Mouse (Mus musculus): ENCODE results near the gene Pla2g16. TPM values are rescaled to one million over a fixed set of nuclear protein-coding genes. Genes with fewer than 3 reads are reported as not detected.

Pla2g16 gene
- polyA plus RNA-seq, 1 experiment from 2014 or later = 7.4 TPM

DNA sequence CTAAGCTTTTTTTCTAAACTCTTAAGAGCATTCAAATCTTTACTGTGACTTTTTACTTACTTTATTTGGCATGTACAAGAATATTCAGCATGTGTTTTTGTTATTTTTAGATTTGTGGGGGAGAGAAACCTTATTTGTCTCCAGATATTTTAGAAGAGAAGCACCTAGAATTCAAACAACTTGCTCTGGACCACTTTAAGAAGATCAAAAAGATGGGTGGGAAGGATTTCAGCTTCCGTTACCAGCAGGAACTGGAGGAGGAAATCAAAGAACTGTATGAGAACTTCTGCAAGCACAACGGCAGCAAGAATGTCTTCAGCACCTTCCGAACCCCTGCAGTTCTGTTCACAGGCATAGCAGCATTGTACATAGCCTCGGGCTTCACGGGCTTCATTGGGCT, 25.4 kb upstream of the Pla2g16 start:
- Histone ChIP-seq H3K4me1 (ENCODE audit: control insufficient read depth, insufficient read depth, low read length) (no peaks in the 10 kb centered on the region), H3K9ac (ENCODE audit: low read depth, low read length) (no peak overlapping the region), H3K36me3 (ENCODE audit: control insufficient read depth, insufficient read depth, low read length) (peaks cover 52% of the 10 kb centered on the region), H3K9me3 (ENCODE audit: control insufficient read depth, low read length) (no peaks in the 10 kb centered on the region), H3K4me2 (replicated peaks; ENCODE audit: low read depth, low read length) (no peak overlapping the region), H3K27ac (ENCODE audit: low read depth, low read length) (no peak overlapping the region), H3K27me3 (ENCODE audit: control insufficient read depth, insufficient read depth, low read length) (no peaks in the 10 kb centered on the region), H3K4me3 (ENCODE audit: low read length) (no peak overlapping the region)
- 89% methylated on average over 5 of the region's 5 CpGs for WGBS
- ATAC-seq (ENCODE audit: low FRiP score, low TSS enrichment) = no peak

DNA sequence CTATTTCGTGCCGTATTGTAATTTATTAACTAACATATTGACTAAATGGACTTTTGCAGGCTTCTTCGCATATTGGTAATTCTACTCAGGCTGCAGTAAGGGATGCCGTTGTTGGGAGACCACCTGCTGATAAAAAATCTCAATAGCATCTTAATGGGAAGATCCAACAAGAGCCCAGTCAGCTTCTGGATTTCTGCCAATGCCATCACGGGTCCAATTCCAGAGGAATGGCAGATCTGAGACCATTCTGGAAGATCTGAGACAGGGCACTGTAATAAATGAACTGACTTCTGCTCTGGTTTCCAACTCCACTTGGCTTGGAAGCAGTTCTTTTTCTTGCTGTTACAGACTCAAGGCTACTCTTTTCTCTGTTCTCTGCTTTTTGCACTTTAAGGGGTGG, 23.4 kb upstream of the Pla2g16 start:
- no peak overlapping the region for H3K4me2 ChIP-seq (replicated peaks; ENCODE audit: low read depth, low read length)
- no peak for ATAC-seq (ENCODE audit: low FRiP score, low TSS enrichment)
- H3K36me3 ChIP-seq (ENCODE audit: control insufficient read depth, insufficient read depth, low read length) = peaks cover 50% of the 10 kb centered on the region
- WGBS = 91% methylated on average over 5 of the region's 5 CpGs
- no peaks in the 10 kb centered on the region for H3K27me3 ChIP-seq (ENCODE audit: control insufficient read depth, insufficient read depth, low read length)
- no peak overlapping the region for H3K27ac ChIP-seq (ENCODE audit: low read depth, low read length)
- no peaks in the 10 kb centered on the region for H3K4me1 ChIP-seq (ENCODE audit: control insufficient read depth, insufficient read depth, low read length)
- H3K4me3 ChIP-seq (ENCODE audit: low read length) = no peak overlapping the region
- no peaks in the 10 kb centered on the region for H3K9me3 ChIP-seq (ENCODE audit: control insufficient read depth, low read length)
- H3K9ac ChIP-seq (ENCODE audit: low read depth, low read length) = no peak overlapping the region

DNA sequence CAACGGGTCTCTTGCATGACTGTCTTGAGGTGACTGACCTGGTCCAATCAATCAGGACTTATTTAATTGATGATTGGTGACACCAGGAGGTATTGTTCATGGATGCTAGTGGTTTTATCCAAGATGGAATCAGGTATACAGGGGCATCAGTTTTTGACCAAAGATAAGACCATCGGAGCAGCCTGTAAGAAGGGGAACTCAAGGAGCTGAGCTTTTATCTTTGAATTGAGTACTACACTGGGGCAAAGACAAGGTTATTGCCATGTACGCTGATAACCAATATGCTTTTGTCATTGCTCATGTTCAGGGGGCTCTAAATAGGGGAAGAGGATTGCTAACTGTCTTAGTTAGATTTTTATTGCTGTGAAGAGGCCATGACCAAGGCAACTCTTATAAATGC, 8.3 kb upstream of the Pla2g16 start:
- H3K36me3 ChIP-seq (ENCODE audit: control insufficient read depth, insufficient read depth, low read length) = no peaks in the 10 kb centered on the region
- peaks cover 2% of the 10 kb centered on the region; the same call in 1 of the 2 replicates for H3K9me3 ChIP-seq (ENCODE audit: control insufficient read depth, low read length)
- H3K27me3 ChIP-seq (ENCODE audit: control insufficient read depth, insufficient read depth, low read length) = no peaks in the 10 kb centered on the region
- WGBS = 94% methylated on average over 3 of the region's 3 CpGs
- H3K4me2 ChIP-seq (replicated peaks; ENCODE audit: low read depth, low read length) = no peak overlapping the region
- ATAC-seq (ENCODE audit: low FRiP score, low TSS enrichment) = no peak
- no peak overlapping the region for H3K4me3 ChIP-seq (ENCODE audit: low read length)
- H3K4me1 ChIP-seq (ENCODE audit: control insufficient read depth, insufficient read depth, low read length) = no peaks in the 10 kb centered on the region
- H3K27ac ChIP-seq (ENCODE audit: low read depth, low read length) = no peak overlapping the region
- no peak overlapping the region for H3K9ac ChIP-seq (ENCODE audit: low read depth, low read length)

DNA sequence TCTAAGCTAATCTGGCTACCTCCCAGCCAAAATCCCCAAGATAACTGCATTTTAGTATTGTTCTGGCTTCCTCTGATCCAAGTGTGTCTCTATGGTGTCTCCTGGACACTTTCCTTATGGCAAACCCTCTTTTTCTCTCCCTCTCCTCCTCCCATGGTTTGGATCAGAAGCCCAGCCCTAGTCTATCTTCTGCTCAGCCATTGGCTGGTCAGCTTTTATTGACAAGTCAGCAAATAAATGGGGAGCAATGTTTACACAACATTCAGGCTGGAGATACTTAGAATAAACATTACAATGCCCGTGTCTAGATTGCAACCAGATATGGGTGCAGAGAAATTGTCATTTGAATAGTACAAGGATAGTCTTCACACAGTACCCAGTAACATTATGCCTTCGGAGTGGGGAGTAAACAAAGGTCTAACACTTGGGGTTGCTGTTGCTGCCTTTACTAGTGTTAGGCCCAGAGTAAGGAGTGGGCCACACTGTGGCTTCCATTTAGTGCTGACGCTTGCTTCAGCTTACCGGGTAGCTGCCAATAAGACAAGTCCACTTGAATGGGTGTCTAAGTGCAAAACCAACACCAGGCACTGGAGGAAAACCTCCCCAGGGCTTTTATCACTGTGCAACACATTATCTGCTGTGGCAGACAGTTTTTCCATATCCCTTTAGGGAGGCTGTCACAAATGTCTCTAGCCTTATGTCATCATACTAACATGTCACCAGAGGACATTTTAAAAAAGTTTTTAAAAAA, 5.5 kb upstream of the Pla2g16 start:
- Histone ChIP-seq H3K4me2 (replicated peaks; ENCODE audit: low read depth, low read length) (no peak overlapping the region), H3K27me3 (ENCODE audit: control insufficient read depth, insufficient read depth, low read length) (no peaks in the 10 kb centered on the region), H3K27ac (ENCODE audit: low read depth, low read length) (no peak overlapping the region), H3K9me3 (ENCODE audit: control insufficient read depth, low read length) (no peaks in the 10 kb centered on the region), H3K4me3 (ENCODE audit: low read length) (no peak overlapping the region), H3K4me1 (ENCODE audit: control insufficient read depth, insufficient read depth, low read length) (no peaks in the 10 kb centered on the region), H3K9ac (ENCODE audit: low read depth, low read length) (no peak overlapping the region), H3K36me3 (ENCODE audit: control insufficient read depth, insufficient read depth, low read length) (no peaks in the 10 kb centered on the region)
- 68% methylated on average over 4 of the region's 4 CpGs for WGBS
- ATAC-seq (ENCODE audit: low FRiP score, low TSS enrichment) = no peak

DNA sequence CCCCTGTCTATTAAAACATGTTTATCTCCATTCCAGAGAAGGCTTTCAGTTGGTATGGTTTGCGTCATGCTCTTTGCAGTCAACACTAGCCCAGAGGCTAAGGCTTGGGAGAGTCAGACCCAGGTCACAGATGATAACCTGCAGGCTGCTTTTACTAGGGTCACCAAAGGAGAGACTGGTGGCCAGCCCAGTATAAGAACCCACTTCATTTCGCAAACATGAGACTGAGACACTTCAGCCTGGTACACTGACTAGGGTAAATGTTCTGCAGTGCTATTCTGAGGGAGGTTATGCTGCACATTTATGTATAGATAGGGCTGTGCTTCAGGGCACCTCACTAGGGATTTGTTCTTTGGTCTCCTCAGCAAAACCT, 5.0 kb upstream of the Pla2g16 start:
- Histone ChIP-seq H3K36me3 (ENCODE audit: control insufficient read depth, insufficient read depth, low read length) (no peaks in the 10 kb centered on the region), H3K4me2 (replicated peaks; ENCODE audit: low read depth, low read length) (no peak overlapping the region), H3K27me3 (ENCODE audit: control insufficient read depth, insufficient read depth, low read length) (no peaks in the 10 kb centered on the region), H3K9ac (ENCODE audit: low read depth, low read length) (no peak overlapping the region), H3K9me3 (ENCODE audit: control insufficient read depth, low read length) (no peaks in the 10 kb centered on the region), H3K4me3 (ENCODE audit: low read length) (no peak overlapping the region), H3K27ac (ENCODE audit: low read depth, low read length) (no peak overlapping the region), H3K4me1 (ENCODE audit: control insufficient read depth, insufficient read depth, low read length) (no peaks in the 10 kb centered on the region)
- ATAC-seq (ENCODE audit: low FRiP score, low TSS enrichment) = no peak
- WGBS = 83% methylated on average over 2 of the region's 2 CpGs

DNA sequence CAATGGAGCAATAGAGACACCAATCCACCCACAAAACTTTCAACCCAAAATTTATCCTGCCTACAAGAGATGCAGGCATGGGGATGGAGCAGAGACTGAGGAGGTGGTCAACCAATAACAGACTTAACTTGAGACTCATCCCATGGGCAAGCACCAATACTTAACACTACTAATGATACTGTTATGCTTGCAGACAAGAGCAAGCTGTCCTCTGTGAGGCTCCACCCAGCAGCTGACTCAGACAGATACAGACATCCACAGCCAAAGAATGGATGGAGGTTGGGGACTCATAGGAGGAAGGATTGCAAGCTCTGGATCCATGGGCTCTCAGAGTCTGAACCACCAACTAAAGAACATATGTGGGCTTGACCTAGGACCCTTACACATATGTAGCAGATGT, 3.8 kb upstream of the Pla2g16 start:
- no peaks in the 10 kb centered on the region for H3K27me3 ChIP-seq (ENCODE audit: control insufficient read depth, insufficient read depth, low read length)
- H3K4me1 ChIP-seq (ENCODE audit: control insufficient read depth, insufficient read depth, low read length) = peaks cover 3% of the 10 kb centered on the region; the same call in 1 of the 2 replicates
- H3K4me2 ChIP-seq (replicated peaks; ENCODE audit: low read depth, low read length) = no peak overlapping the region
- H3K9ac ChIP-seq (ENCODE audit: low read depth, low read length) = no peak overlapping the region
- ATAC-seq (ENCODE audit: low FRiP score, low TSS enrichment) = no peak
- no peak overlapping the region for H3K4me3 ChIP-seq (ENCODE audit: low read length)
- H3K27ac ChIP-seq (ENCODE audit: low read depth, low read length) = no peak overlapping the region
- no peaks in the 10 kb centered on the region for H3K9me3 ChIP-seq (ENCODE audit: control insufficient read depth, low read length)
- H3K36me3 ChIP-seq (ENCODE audit: control insufficient read depth, insufficient read depth, low read length) = no peaks in the 10 kb centered on the region

DNA sequence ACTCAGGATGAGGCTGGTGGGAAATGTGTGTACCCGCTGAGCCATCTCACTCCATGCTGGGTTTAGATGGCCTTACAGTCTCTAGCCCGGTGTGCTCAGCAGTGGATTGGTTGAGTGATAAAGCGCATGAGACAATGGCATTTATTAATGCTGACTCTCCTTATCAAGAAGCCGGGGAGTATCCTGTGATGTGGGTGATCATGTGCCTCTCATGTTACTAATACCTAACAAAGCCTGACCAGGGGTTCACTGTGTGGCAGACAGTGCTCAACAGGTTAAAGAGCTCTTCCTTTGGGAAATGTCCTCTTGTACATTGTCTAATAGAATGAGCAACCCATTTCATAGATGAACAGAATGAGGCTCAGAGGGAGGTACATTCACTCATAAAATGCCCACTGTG, 2.4 kb upstream of the Pla2g16 start:
- Histone ChIP-seq H3K4me2 (replicated peaks; ENCODE audit: low read depth, low read length) (no peak overlapping the region), H3K36me3 (ENCODE audit: control insufficient read depth, insufficient read depth, low read length) (no peaks in the 10 kb centered on the region), H3K27ac (ENCODE audit: low read depth, low read length) (no peak overlapping the region), H3K27me3 (ENCODE audit: control insufficient read depth, insufficient read depth, low read length) (no peaks in the 10 kb centered on the region), H3K4me1 (ENCODE audit: control insufficient read depth, insufficient read depth, low read length) (peaks cover 3% of the 10 kb centered on the region; the same call in 1 of the 2 replicates), H3K9me3 (ENCODE audit: control insufficient read depth, low read length) (no peaks in the 10 kb centered on the region), H3K4me3 (ENCODE audit: low read length) (no peak overlapping the region), H3K9ac (ENCODE audit: low read depth, low read length) (no peak overlapping the region)
- ATAC-seq (ENCODE audit: low FRiP score, low TSS enrichment) = no peak
- 78% methylated on average over 4 of the region's 4 CpGs for WGBS

DNA sequence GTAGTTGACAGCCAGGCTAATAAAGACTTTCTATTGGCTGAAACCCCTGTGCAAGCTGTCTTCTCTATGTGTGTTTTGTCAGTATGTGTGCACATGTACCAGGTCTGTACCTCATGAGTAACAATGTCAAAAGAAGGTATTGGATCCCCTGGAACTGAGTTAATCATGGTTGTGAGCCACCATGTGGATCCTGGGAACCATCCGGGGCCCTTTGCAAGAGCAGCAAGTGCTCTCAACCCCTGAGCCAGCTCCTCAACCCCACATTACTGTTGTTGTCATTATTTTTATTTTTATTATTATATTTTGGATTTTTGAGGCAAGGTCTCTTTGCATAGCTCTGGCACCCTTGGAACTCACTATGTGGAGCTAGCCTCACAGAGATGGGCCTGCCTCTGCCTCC, 618 bp upstream of the Pla2g16 start:
- Histone ChIP-seq H3K27me3 (ENCODE audit: control insufficient read depth, insufficient read depth, low read length) (no peaks in the 10 kb centered on the region), H3K9ac (ENCODE audit: low read depth, low read length) (no peak overlapping the region), H3K9me3 (ENCODE audit: control insufficient read depth, low read length) (no peaks in the 10 kb centered on the region), H3K27ac (ENCODE audit: low read depth, low read length) (no peak overlapping the region), H3K4me1 (ENCODE audit: control insufficient read depth, insufficient read depth, low read length) (peaks cover 3% of the 10 kb centered on the region; the same call in 1 of the 2 replicates), H3K4me2 (replicated peaks; ENCODE audit: low read depth, low read length) (no peak overlapping the region), H3K36me3 (ENCODE audit: control insufficient read depth, insufficient read depth, low read length) (no peaks in the 10 kb centered on the region), H3K4me3 (ENCODE audit: low read length) (no peak overlapping the region)
- WGBS = 96% methylated on average over 1 of the region's 1 CpGs
- ATAC-seq (ENCODE audit: low FRiP score, low TSS enrichment) = no peak

DNA sequence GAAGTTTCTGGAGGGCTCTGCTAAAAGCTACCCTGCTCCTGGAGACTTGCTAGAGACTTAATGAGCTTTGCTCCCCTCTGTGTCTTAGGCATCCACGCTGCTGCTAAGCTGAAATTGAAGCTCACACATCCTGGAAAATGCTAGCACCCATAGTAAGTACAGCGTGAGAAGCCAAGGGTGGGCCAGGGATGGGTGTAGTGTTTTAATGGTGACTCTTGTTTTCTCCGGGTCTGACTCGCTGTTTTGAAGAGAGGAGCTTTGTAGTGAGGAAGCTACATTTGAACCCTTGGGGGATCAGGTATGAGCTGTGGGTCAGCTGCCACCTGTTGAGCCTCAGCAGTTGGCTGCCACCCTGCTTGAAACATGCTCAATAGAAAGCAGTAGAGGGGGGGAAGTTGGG, 585 bp downstream of the Pla2g16 start:
- Histone ChIP-seq H3K27me3 (ENCODE audit: control insufficient read depth, insufficient read depth, low read length) (no peaks in the 10 kb centered on the region), H3K4me2 (replicated peaks; ENCODE audit: low read depth, low read length) (peak overlapping the region; percentile 78), H3K4me3 (ENCODE audit: low read length) (peak overlapping the region; percentile 51), H3K36me3 (ENCODE audit: control insufficient read depth, insufficient read depth, low read length) (no peaks in the 10 kb centered on the region), H3K4me1 (ENCODE audit: control insufficient read depth, insufficient read depth, low read length) (peaks cover 3% of the 10 kb centered on the region; the same call in 1 of the 2 replicates), H3K9ac (ENCODE audit: low read depth, low read length) (peak overlapping the region; percentile 52), H3K9me3 (ENCODE audit: control insufficient read depth, low read length) (no peaks in the 10 kb centered on the region), H3K27ac (ENCODE audit: low read depth, low read length) (no peak overlapping the region)
- ATAC-seq (ENCODE audit: low FRiP score, low TSS enrichment) = peak; percentile 7; the same call in 1 of the 2 replicates
- 9% methylated on average over 4 of the region's 4 CpGs for WGBS
